Mouse (Mus musculus) midbrain, embryonic 12.5 days (tissue): Measurements from ENCODE around the gene Ufsp1. TPM values are rescaled to one million over a fixed set of nuclear protein-coding genes. Genes with fewer than 3 reads are reported as not detected.
"Not testable (repeated sequence)": the region's sequence is repeated elsewhere in the genome, so short reads cannot be mapped to it uniquely, and the experiment has no call there.

ENCODE experiments used
- ATAC-seq: fragments of 200-750 bp; cut with Nextera tagmentation; 2 replicates; pipeline ENCODE4 v1.8.0; 2017; ENCODE audit warnings: low read depth, moderate TSS enrichment, moderate library complexity; ENCODE audit not compliant: low FRiP score
- H3K27ac ChIP-seq: fragments of 300-500 bp; sonication (generic); replicated peaks from 2 replicates; pipeline ENCODE4 v1.5.1; 2016; ENCODE audit warnings: mild to moderate bottlenecking
- H3K27me3 ChIP-seq: fragments of 300-500 bp; sonication (generic); 2 replicates; pipeline ENCODE4 v1.6.1; 2016; ENCODE audit warnings: mild to moderate bottlenecking
- H3K36me3 ChIP-seq: fragments of 300-500 bp; sonication (generic); 2 replicates; pipeline ENCODE4 v1.6.1; 2016
- H3K4me1 ChIP-seq: fragments of 300-500 bp; sonication (generic); 2 replicates; pipeline ENCODE4 v1.6.1; 2016
- H3K4me2 ChIP-seq: fragments of 300-500 bp; sonication (generic); replicated peaks from 2 replicates; pipeline ENCODE4 v1.6.1; 2016; ENCODE audit warnings: mild to moderate bottlenecking, moderate library complexity
- H3K4me3 ChIP-seq: fragments of 300-500 bp; sonication (generic); 2 replicates; pipeline ENCODE4 v1.5.1; 2016; ENCODE audit warnings: mild to moderate bottlenecking
- H3K9ac ChIP-seq: fragments of 300-500 bp; sonication (generic); replicated peaks from 2 replicates; pipeline ENCODE4 v1.6.1; 2016; ENCODE audit warnings: mild to moderate bottlenecking, moderate library complexity
- H3K9me3 ChIP-seq: fragments of 300-500 bp; sonication (generic); 2 replicates; pipeline ENCODE4 v1.6.1; 2016; ENCODE audit warnings: mild to moderate bottlenecking
- WGBS: fragments of 180-500 bp; shearing (Covaris S2); methylation state at CpG from one replicate; pipeline ENCODE4 v1.1.7; 2016; 5-methylcytosine and 5-hydroxymethylcytosine counted together
- polyA plus RNA-seq: library from polyadenylated mRNA; unstranded; fragments of >200 nt; fragmentation: Nextera tagmentation; extraction: Ambion mirVana; gene quantifications from 2 replicates; pipeline ENCODE4 v1.2.1, GENCODE M21; 2016

The Ufsp1 gene
- polyA plus RNA-seq: 7.9 and 8.0 TPM in 2 replicates

- H3K4me2 ChIP-seq: peak within 1 kb of the TSS; percentile 100
- peaks cover 32% of the 10 kb centered on the region for H3K4me1 ChIP-seq
- peaks cover 38% of the 10 kb centered on the region for H3K27me3 ChIP-seq
- no peaks in the 10 kb centered on the region for H3K9me3 ChIP-seq
- H3K4me3 ChIP-seq: peak within 1 kb of the TSS; percentile 59
- H3K36me3 ChIP-seq: peaks cover 42% of the 10 kb centered on the region
- peak; percentile 94 for ATAC-seq
- under 1% methylated on average over 52 of the region's 52 CpGs for WGBS
- peak within 1 kb of the TSS; percentile 87 for H3K9ac ChIP-seq
- H3K27ac ChIP-seq: peak within 1 kb of the TSS; percentile 86
These were observed at the start of gene Ufsp1 for GRCm38 (mm10) chr5:137293839-137294743. TSS of gene Ufsp1 (plus strand) at chr5:137294629.

- no peak overlapping the region for H3K4me2 ChIP-seq
- WGBS: 90% methylated on average over 14 of the region's 14 CpGs
- no peaks in the 10 kb centered on the region for H3K27me3 ChIP-seq
- no peak for ATAC-seq
- H3K9ac ChIP-seq: no peak overlapping the region
- no peak overlapping the region for H3K4me3 ChIP-seq
- no peaks in the 10 kb centered on the region for H3K9me3 ChIP-seq
- no peaks in the 10 kb centered on the region for H3K36me3 ChIP-seq
- no peak overlapping the region for H3K27ac ChIP-seq
- H3K4me1 ChIP-seq: peaks cover 8% of the 10 kb centered on the region
These were observed 30.3 kb upstream of the Ufsp1 start for GRCm38 (mm10) chr5:137263897-137264720.

DNA sequence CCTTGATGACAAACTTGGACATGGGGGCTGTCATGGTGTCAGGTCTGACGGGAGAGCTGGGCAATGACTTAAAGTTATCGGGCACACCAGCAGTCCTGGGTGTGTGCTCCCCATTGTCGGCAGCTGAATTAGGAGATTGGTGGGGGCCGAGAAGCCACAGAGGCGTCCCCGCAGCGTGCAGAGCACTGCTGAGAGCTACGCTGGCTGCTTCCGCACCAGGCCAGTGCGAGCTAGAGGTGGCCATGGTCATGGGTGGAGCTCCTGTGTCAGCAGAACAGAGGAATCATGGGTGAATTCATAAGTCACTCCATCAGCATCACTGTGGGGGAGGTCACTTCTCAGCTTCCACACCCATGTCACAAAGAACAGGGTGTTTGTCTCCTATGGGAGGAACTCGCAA lies 29.6 kb upstream of the Ufsp1 start:
- no peaks in the 10 kb centered on the region for H3K9me3 ChIP-seq
- no peak overlapping the region for H3K4me2 ChIP-seq
- ATAC-seq: no peak
- no peak overlapping the region for H3K9ac ChIP-seq
- no peak overlapping the region for H3K4me3 ChIP-seq
- H3K36me3 ChIP-seq: no peaks in the 10 kb centered on the region
- H3K4me1 ChIP-seq: peaks cover 8% of the 10 kb centered on the region
- no peak overlapping the region for H3K27ac ChIP-seq
- no peaks in the 10 kb centered on the region for H3K27me3 ChIP-seq
- WGBS: 91% methylated on average over 11 of the region's 11 CpGs

GRCm38 (mm10) chr5:137268131-137268910 lies 26.1 kb upstream of the Ufsp1 start:
- H3K27ac ChIP-seq: no peak overlapping the region
- H3K4me3 ChIP-seq: no peak overlapping the region
- peaks cover 8% of the 10 kb centered on the region for H3K4me1 ChIP-seq
- H3K9ac ChIP-seq: no peak overlapping the region
- peak overlapping the region; percentile 26 for H3K4me2 ChIP-seq
- no peaks in the 10 kb centered on the region for H3K9me3 ChIP-seq
- H3K36me3 ChIP-seq: no peaks in the 10 kb centered on the region
- WGBS: 40% methylated on average over 14 of the region's 18 CpGs
- no peak for ATAC-seq
- no peaks in the 10 kb centered on the region for H3K27me3 ChIP-seq

- H3K27me3 ChIP-seq: no peaks in the 10 kb centered on the region
- no peaks in the 10 kb centered on the region for H3K4me1 ChIP-seq
- no peaks in the 10 kb centered on the region for H3K36me3 ChIP-seq
- H3K4me2 ChIP-seq: no peak overlapping the region
- H3K4me3 ChIP-seq: no peak overlapping the region
- no peak overlapping the region for H3K9ac ChIP-seq
- 57% methylated on average over 18 of the region's 18 CpGs for WGBS
- ATAC-seq: no peak
- H3K9me3 ChIP-seq: no peaks in the 10 kb centered on the region
- no peak overlapping the region for H3K27ac ChIP-seq
These were observed 16.8 kb upstream of the Ufsp1 start for GRCm38 (mm10) chr5:137277360-137278342.

- not testable (repeated sequence) for H3K9ac ChIP-seq, H3K4me2 ChIP-seq, H3K4me3 ChIP-seq, ATAC-seq, H3K27ac ChIP-seq, H3K9me3 ChIP-seq, H3K36me3 ChIP-seq
- H3K27me3 ChIP-seq: peaks cover 26% of the 10 kb centered on the region
- WGBS: 86% methylated on average over 5 of the region's 6 CpGs
- H3K4me1 ChIP-seq: peaks cover 32% of the 10 kb centered on the region
These were observed 10.0 kb upstream of the Ufsp1 start for GRCm38 (mm10) chr5:137284411-137284810.

DNA sequence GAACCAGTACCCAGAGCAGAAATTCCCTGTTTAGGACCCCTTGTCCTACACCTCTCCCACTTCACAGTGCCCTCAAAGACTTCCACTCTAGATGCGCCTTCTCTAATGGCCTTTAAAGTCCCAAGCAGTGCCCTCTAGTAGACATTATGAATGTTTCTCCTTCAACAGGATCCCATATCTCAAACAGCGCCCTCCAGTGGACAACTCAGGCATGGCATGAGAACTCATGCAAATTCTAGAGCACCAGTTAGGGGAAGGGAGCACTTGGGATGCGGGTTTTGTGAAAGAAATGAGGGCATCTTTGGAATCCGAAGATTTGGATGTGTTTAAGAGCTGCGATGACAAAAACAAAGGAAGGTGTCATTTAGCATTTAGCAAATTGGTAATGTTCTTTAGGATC lies 9.4 kb upstream of the Ufsp1 start:
- Histone ChIP-seq H3K27me3 (peaks cover 32% of the 10 kb centered on the region), H3K27ac (no peak overlapping the region), H3K4me2 (no peak overlapping the region), H3K9me3 (no peaks in the 10 kb centered on the region), H3K9ac (no peak overlapping the region), H3K4me1 (peaks cover 34% of the 10 kb centered on the region), H3K4me3 (no peak overlapping the region), H3K36me3 (no peaks in the 10 kb centered on the region)
- no peak for ATAC-seq
- WGBS: 64% methylated on average over 5 of the region's 5 CpGs

- Histone ChIP-seq H3K4me2 (no peak overlapping the region), H3K9ac (no peak overlapping the region), H3K27me3 (peaks cover 42% of the 10 kb centered on the region), H3K9me3 (no peaks in the 10 kb centered on the region), H3K4me3 (no peak overlapping the region), H3K27ac (no peak overlapping the region), H3K36me3 (no peaks in the 10 kb centered on the region), H3K4me1 (peaks cover 36% of the 10 kb centered on the region)
- no peak for ATAC-seq
- 60% methylated on average over 7 of the region's 7 CpGs for WGBS
These were observed 8.4 kb upstream of the Ufsp1 start for GRCm38 (mm10) chr5:137285986-137286385.

DNA sequence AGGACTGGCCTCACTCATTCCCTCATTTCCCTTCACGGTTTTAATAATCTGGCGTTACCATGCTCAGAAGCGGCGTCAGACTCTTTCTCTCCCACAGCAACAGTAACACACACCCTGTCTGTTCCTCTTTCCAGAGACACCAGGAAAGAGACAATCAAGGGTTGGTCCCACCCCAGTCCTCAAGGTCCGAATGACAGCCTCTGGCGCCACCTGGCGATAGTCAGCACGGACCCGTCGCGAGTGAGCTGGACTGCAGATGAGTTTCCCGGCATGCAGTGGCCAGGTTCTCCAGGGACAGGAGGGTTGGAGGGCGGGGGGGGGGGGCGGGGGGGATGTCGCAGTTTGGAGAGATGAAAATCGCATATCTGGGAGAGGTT lies 7.8 kb upstream of the Ufsp1 start:
- Histone ChIP-seq H3K9me3 (no peaks in the 10 kb centered on the region), H3K27ac (0 out of 2 replicates have a peak overlapping the region, but pooled peaks have one; percentile 52), H3K9ac (peak overlapping the region; percentile 59), H3K4me1 (peaks cover 36% of the 10 kb centered on the region), H3K27me3 (peaks cover 48% of the 10 kb centered on the region), H3K4me3 (peak overlapping the region; percentile 49), H3K36me3 (no peaks in the 10 kb centered on the region), H3K4me2 (peak overlapping the region; percentile 95)
- 1% methylated on average over 14 of the region's 16 CpGs for WGBS
- ATAC-seq: peak; percentile 77

DNA sequence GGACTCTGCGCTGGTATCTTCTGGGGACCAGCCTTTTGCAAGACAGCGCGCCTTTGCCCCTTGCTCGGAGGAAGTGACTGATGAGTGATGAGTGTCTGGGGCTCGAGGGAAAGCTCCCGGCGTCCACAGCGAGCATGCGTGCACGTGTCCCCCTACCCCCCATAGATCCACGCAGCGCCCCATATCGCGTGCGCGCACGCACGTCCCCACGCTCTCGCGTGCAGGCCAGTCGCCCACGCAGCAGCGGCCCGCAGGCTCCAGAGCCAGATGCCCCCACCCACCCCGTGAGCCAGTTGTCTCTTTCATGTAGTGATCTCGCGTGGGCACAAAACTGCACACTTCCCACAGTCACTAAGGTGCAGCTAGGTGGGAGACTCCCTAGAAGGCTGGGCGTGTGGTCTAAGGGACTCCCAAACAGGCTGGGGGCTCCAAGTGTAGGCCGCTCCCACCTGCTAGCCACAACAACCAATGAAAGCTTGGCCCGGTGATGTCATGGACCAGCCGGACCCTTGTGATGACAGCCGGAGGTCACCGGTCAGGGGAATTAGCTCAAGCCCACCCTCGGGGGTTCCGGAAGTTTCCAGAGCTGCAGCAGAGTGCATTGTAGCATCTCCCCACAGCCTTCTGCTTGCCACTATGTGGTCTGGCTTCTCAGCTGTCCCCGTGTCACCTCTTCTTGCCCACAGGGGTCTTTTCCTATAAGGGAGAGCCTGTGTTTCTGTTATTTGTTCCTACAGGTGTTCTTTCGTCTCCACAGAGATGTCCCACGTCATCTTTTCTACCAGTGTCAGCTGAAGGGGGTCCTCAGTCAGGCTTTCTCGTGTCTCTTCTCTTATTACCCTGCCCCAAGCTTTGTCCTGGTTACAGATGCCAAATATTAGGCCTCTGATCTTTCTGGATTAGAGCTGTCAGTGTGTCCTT lies 7.1 kb upstream of the Ufsp1 start, which contains the start of gene Ache:
TSS of gene Ache (plus strand) at position 488 of the 921 bp plus-strand sequence.
- Histone ChIP-seq H3K4me2 (peak within 1 kb of the TSS; percentile 95), H3K9me3 (no peaks in the 10 kb centered on the region), H3K36me3 (no peaks in the 10 kb centered on the region), H3K27me3 (peaks cover 55% of the 10 kb centered on the region), H3K27ac (peak within 1 kb of the TSS; percentile 52; the same call in 1 of the 2 replicates), H3K9ac (peak within 1 kb of the TSS; percentile 59), H3K4me1 (peaks cover 36% of the 10 kb centered on the region), H3K4me3 (peak within 1 kb of the TSS; percentile 49)
- WGBS: 0% methylated on average over 40 of the region's 40 CpGs
- peak; percentile 47 for ATAC-seq
